Mouse (Mus musculus): ENCODE measurements around the gene Nr1i3. TPM values are rescaled to one million over a fixed set of nuclear protein-coding genes. Genes with fewer than 3 reads are reported as not detected.
A peak's percentile ranks its signal among the peaks of the same experiment; 100 is the strongest.

Nr1i3 gene
- total and polyA plus RNA-seq, 3 experiments: 0.24 to 1.7 TPM; not detected in 1

DNA sequence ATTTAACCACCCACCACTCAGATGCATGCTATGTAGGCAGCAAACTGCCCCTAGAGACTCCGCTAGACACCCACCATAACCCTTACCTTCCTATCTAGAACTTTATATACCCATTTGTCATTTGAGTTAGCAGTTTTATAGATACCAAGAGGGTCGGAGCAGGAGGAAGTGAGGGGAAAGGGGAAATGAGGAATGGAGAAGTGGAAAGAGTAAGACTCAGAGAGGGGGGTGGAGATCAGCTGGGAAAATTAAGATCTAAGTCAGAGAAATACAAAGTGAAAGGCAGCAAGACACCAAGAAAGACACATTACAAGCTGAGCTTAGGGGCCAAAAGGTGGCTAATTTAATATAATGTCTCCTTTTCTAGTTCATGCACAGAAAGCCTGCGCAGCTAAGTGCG, 20.8 kb downstream of the Nr1i3 start:
- Histone ChIP-seq H3K27ac (ENCODE audit: control insufficient read depth, low read depth, low read length) (peak overlapping the region; percentile 55; the same call in 1 of the 2 replicates), H3K4me1 (ENCODE audit: control insufficient read depth in 1 of 2, insufficient read depth in 2 of 2, low read length in 2 of 2) (peaks cover 0 to 10% of the 10 kb centered on the region in 2 experiments; a peak in 2 of 4 replicates), H3K79me2 (ENCODE audit: control insufficient read depth, insufficient read depth, low read length, poor library complexity) (no peaks in the 10 kb centered on the region), H3K36me3 (ENCODE audit: control insufficient read depth in 1 of 2, insufficient read depth in 2 of 2, low read length in 2 of 2) (peaks cover 5 to 17% of the 10 kb centered on the region in 2 experiments; a peak in 3 of 4 replicates), H3K9ac (ENCODE audit: control insufficient read depth, low read depth, low read length, poor library complexity, severe bottlenecking) (no peak overlapping the region), H3K4me3 (ENCODE audit: control insufficient read depth in 1 of 2, insufficient read depth in 1 of 2, low read depth in 2 of 2, low read length in 2 of 2) (no peak overlapping the region), H3K27me3 (ENCODE audit: control insufficient read depth in 1 of 2, insufficient read depth in 2 of 2, low read length in 2 of 2) (no peaks in the 10 kb centered on the region), H3K9me3 (replicated peaks; ENCODE audit: insufficient read depth, low read length) (no peaks in the 10 kb centered on the region)
- peak in 1 of 2 experiments; percentile 52; a peak in 2 of 4 replicates for TF ChIP-seq EP300 (IDR thresholded peaks at IDR 0.05; ENCODE audit: low read depth in 1 of 2, low read length in 2 of 2)
- no peak for TF ChIP-seq ZKSCAN1 (IDR thresholded peaks at IDR 0.05; ENCODE audit: low read depth, low read length)
- no peak for TF ChIP-seq MAX (IDR thresholded peaks at IDR 0.05; ENCODE audit: low read length)
- TF ChIP-seq ETS1 (IDR thresholded peaks at IDR 0.05; ENCODE audit: low read depth, low read length): 0 out of 2 replicates have a peak, but pooled peaks have one; percentile 26
- TF ChIP-seq UBTF (IDR thresholded peaks at IDR 0.05; ENCODE audit: borderline replicate concordance, insufficient read depth, low read depth, low read length): no peak
- peak; percentile 42; the same call in 1 of the 2 replicates for TF ChIP-seq SIN3A (IDR thresholded peaks at IDR 0.05; ENCODE audit: low read length)
- TF ChIP-seq POLR2A (IDR thresholded peaks at IDR 0.05; ENCODE audit: control insufficient read depth in 1 of 2, insufficient read depth in 1 of 2, low read depth in 1 of 2, low read length in 2 of 2, poor library complexity in 1 of 2): no peak
- no peak for TF ChIP-seq NELFE (IDR thresholded peaks at IDR 0.05; ENCODE audit: low read depth, low read length)
- peak; percentile 54 for DNase-seq (ENCODE audit: low read depth, low spot score)

DNA sequence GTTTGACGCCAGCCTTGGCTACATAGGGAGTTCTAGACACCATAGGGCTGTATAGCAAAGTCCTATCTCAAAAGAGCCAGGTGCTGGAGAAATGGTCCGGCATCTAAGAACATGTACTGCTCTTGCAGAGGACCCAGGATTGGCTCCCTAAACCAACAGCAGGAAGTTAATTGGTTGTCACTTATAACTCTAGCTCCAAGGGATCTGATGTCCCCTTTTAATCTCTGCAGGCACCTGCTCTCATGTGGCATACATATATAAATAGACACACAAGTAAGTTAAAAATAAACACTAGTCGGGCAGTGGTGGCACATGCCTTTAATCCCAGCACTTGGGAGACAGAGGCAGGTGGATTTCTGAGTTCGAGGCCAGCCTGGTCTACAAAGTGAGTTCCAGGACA, 22.0 kb downstream of the Nr1i3 start:
- no peak for DNase-seq (ENCODE audit: low read depth, low spot score)
- H3K79me2 ChIP-seq (ENCODE audit: control insufficient read depth, insufficient read depth, low read length, poor library complexity): no peaks in the 10 kb centered on the region
- TF ChIP-seq MAX (IDR thresholded peaks at IDR 0.05; ENCODE audit: low read length) (no peak), SMC3 (IDR thresholded peaks at IDR 0.05; ENCODE audit: low read depth, low read length) (no peak), POLR2AphosphoS2 (IDR thresholded peaks at IDR 0.05; ENCODE audit: low read length) (no peak), GABPA (IDR thresholded peaks at IDR 0.05; ENCODE audit: low read depth, low read length) (no peak), NRF1 (IDR thresholded peaks at IDR 0.05; ENCODE audit: insufficient read depth, low read depth, low read length, poor library complexity, severe bottlenecking) (no peak), SIN3A (IDR thresholded peaks at IDR 0.05; ENCODE audit: low read length) (no peak), ETS1 (IDR thresholded peaks at IDR 0.05; ENCODE audit: low read depth, low read length) (no peak), POLR2A (IDR thresholded peaks at IDR 0.05; ENCODE audit: control insufficient read depth in 1 of 2, insufficient read depth in 1 of 2, low read depth in 1 of 2, low read length in 2 of 2, poor library complexity in 1 of 2) (no peak), TBP (IDR thresholded peaks at IDR 0.05; ENCODE audit: low read depth, low read length) (no peak), NELFE (IDR thresholded peaks at IDR 0.05; ENCODE audit: low read depth, low read length) (no peak), CHD1 (IDR thresholded peaks at IDR 0.05; ENCODE audit: low read depth, low read length) (no peak), EP300 (IDR thresholded peaks at IDR 0.05; ENCODE audit: low read depth in 1 of 2, low read length in 2 of 2) (no peak), ZNF384 (IDR thresholded peaks at IDR 0.05; ENCODE audit: low read depth, low read length) (no peak), ZC3H11A (IDR thresholded peaks at IDR 0.05; ENCODE audit: low read depth, low read length) (no peak), USF1 (IDR thresholded peaks at IDR 0.05; ENCODE audit: low read depth, low read length) (no peak), JUND (IDR thresholded peaks at IDR 0.05; ENCODE audit: low read depth, low read length) (no peak), RAD21 (IDR thresholded peaks at IDR 0.05; ENCODE audit: low read depth, low read length) (no peak), CTCF (IDR thresholded peaks at IDR 0.05 in 2 of 3, conservative IDR thresholded peaks at IDR 0.05 in 1 of 3; ENCODE audit: control insufficient read depth in 1 of 3, insufficient read depth in 1 of 3, low read depth in 2 of 3, low read length in 3 of 3, poor library complexity in 1 of 3, severe bottlenecking in 1 of 3) (no peak), HCFC1 (IDR thresholded peaks at IDR 0.05; ENCODE audit: low read depth, low read length) (no peak)
- no peak overlapping the region for H3K4me3 ChIP-seq (ENCODE audit: control insufficient read depth in 1 of 2, insufficient read depth in 1 of 2, low read depth in 2 of 2, low read length in 2 of 2)
- no peak overlapping the region for H3K9ac ChIP-seq (ENCODE audit: control insufficient read depth, low read depth, low read length, poor library complexity, severe bottlenecking)
- H3K4me1 ChIP-seq (ENCODE audit: control insufficient read depth in 1 of 2, insufficient read depth in 2 of 2, low read length in 2 of 2): peaks cover 0 to 10% of the 10 kb centered on the region in 2 experiments; a peak in 2 of 4 replicates
- peaks cover 5 to 17% of the 10 kb centered on the region in 2 experiments; a peak in 3 of 4 replicates for H3K36me3 ChIP-seq (ENCODE audit: control insufficient read depth in 1 of 2, insufficient read depth in 2 of 2, low read length in 2 of 2)
- H3K27me3 ChIP-seq (ENCODE audit: control insufficient read depth in 1 of 2, insufficient read depth in 2 of 2, low read length in 2 of 2): no peaks in the 10 kb centered on the region
- H3K9me3 ChIP-seq (replicated peaks; ENCODE audit: insufficient read depth, low read length): no peaks in the 10 kb centered on the region
- no peak overlapping the region for H3K27ac ChIP-seq (ENCODE audit: control insufficient read depth, low read depth, low read length)

Measured in MEL (cell line).